Mouse (Mus musculus) brain, embryonic 14.5 days (tissue): ENCODE measurements around the gene Ddr2.

Experiments used
- CTCF ChIP-seq: fragments of 200-500 bp; IDR thresholded peaks from 2 replicates; pipeline ENCODE4 v1.5.1; 2012; ENCODE audit warnings: inconsistent platforms, mild to moderate bottlenecking, moderate library complexity, borderline replicate concordance; ENCODE audit not compliant: insufficient read depth, insufficient read length; ENCODE audit errors: extremely low read depth
- POLR2A ChIP-seq: fragments of 200-500 bp; IDR thresholded peaks from 2 replicates; pipeline ENCODE4 v1.6.1; 2012; ENCODE audit warnings: mild to moderate bottlenecking, inconsistent platforms, borderline replicate concordance; ENCODE audit not compliant: poor library complexity, insufficient read depth, insufficient read length, severe bottlenecking; ENCODE audit errors: extremely low read depth

DNA sequence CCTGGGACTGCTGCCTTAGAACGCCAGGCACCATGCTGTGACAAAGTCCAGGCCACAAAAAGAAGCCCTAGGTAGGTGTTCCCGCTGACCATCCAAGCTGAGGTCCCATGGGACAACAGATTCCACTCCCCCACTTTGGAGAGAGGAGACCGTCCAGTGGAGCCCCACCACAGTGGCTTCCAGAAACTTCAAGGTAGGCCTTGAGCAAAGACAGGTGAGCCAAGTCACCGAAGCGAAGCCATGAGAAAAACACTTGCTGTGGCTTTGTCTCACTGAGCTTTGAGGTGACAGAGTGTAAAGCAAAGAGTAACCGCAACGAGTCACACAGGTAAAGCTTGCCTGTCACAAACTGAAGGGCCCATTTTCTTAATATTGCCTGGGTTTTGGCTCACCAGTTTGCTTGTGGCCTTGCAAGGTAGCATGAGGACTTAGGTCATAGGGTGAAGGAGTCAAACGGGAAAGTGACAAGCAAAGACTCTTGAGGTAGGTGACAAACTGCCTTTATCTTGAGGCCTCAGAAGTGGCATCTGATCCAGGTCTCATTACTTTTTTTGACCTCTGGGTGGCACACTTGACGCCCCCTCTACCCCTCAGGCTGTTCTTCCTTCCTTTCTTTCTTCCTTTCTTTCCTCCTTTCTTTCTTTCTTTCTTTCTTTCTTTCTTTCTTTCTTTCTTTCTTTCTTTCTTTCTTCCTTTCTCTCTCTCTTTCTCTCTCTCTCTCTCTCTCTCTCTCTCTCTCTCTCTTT is 65.7 kb downstream of the Ddr2 start:
- TF ChIP-seq POLR2A (no peak), CTCF (no peak)
